Mouse (Mus musculus) gastrocnemius, postnatal 36 days (tissue): ENCODE measurements around the gene Isyna1. TPM values are rescaled to one million over a fixed set of nuclear protein-coding genes. Genes with fewer than 3 reads are reported as not detected.

ENCODE experiments used
- DNase-seq, 2 experiments: peaks; one replicate each; pipeline ENCODE4 v3.0.0; 2022
- intact Hi-C: fragments of 180-260 bp; cut with DNase I; formaldehyde crosslinking; loops from one replicate; pipeline ENCODE4 v1.15.1; 2025
- total RNA-seq, 2 experiments: library from RNA; stranded (reverse); gene quantifications; 2 replicates each; pipeline ENCODE4 v1.2.3; 2021

The Isyna1 gene
- total RNA-seq, 2 experiments from 2014 or later: 4.1 to 5.1 TPM

- intact Hi-C loops: no loop called here
- no peak for DNase-seq
Measured at GRCm38 (mm10) chr8:70646369-70646768, 52.2 kb downstream of the Isyna1 start.

- intact Hi-C loops: no loop called here
- DNase-seq: no peak
Measured at GRCm38 (mm10) chr8:70646775-70647174, 52.6 kb downstream of the Isyna1 start.

Other genes with a start within 250 kb of the Isyna1 start
- gene Upf1, start 241.1 kb upstream of the Isyna1 start, total RNA-seq: 10 to 100 TPM; 27.0 to 27.6 TPM
- 1 to 10 TPM; 8.9 to 9.9 TPM for gene Comp, start 220.8 kb upstream of the Isyna1 start, total RNA-seq
- 1 to 10 TPM; 5.3 to 7.5 TPM for gene Crtc1, start 154.8 kb upstream of the Isyna1 start, total RNA-seq
- 1 to 10 TPM; 6.8 to 7.5 TPM for gene Klhl26, start 117.4 kb upstream of the Isyna1 start, total RNA-seq
- gene Tmem59l, start 107.0 kb upstream of the Isyna1 start, total RNA-seq: not detected
- gene Crlf1, start 101.2 kb upstream of the Isyna1 start, total RNA-seq: 1 to 10 TPM; 3.4 to 3.8 TPM
- 100 to 1,000 TPM; 126 to 128 TPM for gene Rex1bd, start 87.6 kb upstream of the Isyna1 start, total RNA-seq
- 100 to 1,000 TPM; 787 to 802 TPM for gene Uba52, start 83.6 kb upstream of the Isyna1 start, total RNA-seq
- 100 to 1,000 TPM in 1 of 2 experiments, 10 to 100 TPM in 1; 99.3 to 107 TPM for gene Fkbp8, start 66.6 kb upstream of the Isyna1 start, total RNA-seq
- 10 to 100 TPM; 67.7 to 74.7 TPM for gene Kxd1, start 66.4 kb upstream of the Isyna1 start, total RNA-seq
- 10 to 100 TPM in 1 of 2 experiments, 1 to 10 TPM in 1; 9.6 to 10.5 TPM for gene Ell, start 54.9 kb upstream of the Isyna1 start, total RNA-seq
- gene Ssbp4, start 14.5 kb downstream of the Isyna1 start, total RNA-seq: 10 to 100 TPM; 12.5 to 15.9 TPM
- gene Lrrc25, start 21.8 kb downstream of the Isyna1 start, total RNA-seq: under 1 TPM; 0.38 to 0.64 TPM
- under 1 TPM in 1 of 2 experiments, not detected in 1; 0.18 TPM for gene Gdf15, start 38.1 kb downstream of the Isyna1 start, total RNA-seq
- gene Pgpep1, start 66.0 kb downstream of the Isyna1 start, total RNA-seq: 10 to 100 TPM; 11.1 to 15.9 TPM
- 10 to 100 TPM; 54.9 to 63.3 TPM for gene Lsm4, start 78.9 kb downstream of the Isyna1 start, total RNA-seq
- 10 to 100 TPM; 60.6 to 77.9 TPM for gene Jund, start 104.6 kb downstream of the Isyna1 start, total RNA-seq
- under 1 TPM in 1 of 2 experiments, not detected in 1; 0.05 TPM for gene Iqcn, start 109.1 kb downstream of the Isyna1 start, total RNA-seq
- gene Gm3336, start 124.2 kb downstream of the Isyna1 start, total RNA-seq: not detected
- 1 to 10 TPM; 1.9 to 2.1 TPM for gene Pde4c, start 129.3 kb downstream of the Isyna1 start, total RNA-seq
- 10 to 100 TPM; 36.8 to 37.3 TPM for gene Rab3a, start 160.3 kb downstream of the Isyna1 start, total RNA-seq
- 10 to 100 TPM; 20.7 to 21.4 TPM for gene Mpv17l2, start 166.6 kb downstream of the Isyna1 start, total RNA-seq
- gene Pik3r2, start 182.3 kb downstream of the Isyna1 start, total RNA-seq: 10 to 100 TPM; 14.3 to 16.1 TPM
- 1 to 10 TPM; 2.9 to 4.1 TPM for gene Mast3, start 210.7 kb downstream of the Isyna1 start, total RNA-seq
- under 1 TPM in 1 of 2 experiments, not detected in 1; 0.15 TPM for gene Il12rb1, start 214.1 kb downstream of the Isyna1 start, total RNA-seq
- 10 to 100 TPM; 47.9 to 92.8 TPM for gene Arrdc2, start 245.3 kb downstream of the Isyna1 start, total RNA-seq